Mouse (Mus musculus) skeletal muscle tissue, postnatal 0 days (tissue): ENCODE measurements around the gene Ccdc74a. TPM values are rescaled to one million over a fixed set of nuclear protein-coding genes. Genes with fewer than 3 reads are reported as not detected.

Experiments used
- polyA plus RNA-seq: library from polyadenylated mRNA; unstranded; fragments of >200 nt; fragmentation: Nextera tagmentation; extraction: Ambion mirVana; gene quantifications from 2 replicates; pipeline ENCODE4 v1.2.1, GENCODE M21; 2015

The Ccdc74a gene
- 2.9 TPM in 2 replicates for polyA plus RNA-seq

GRCm38 (mm10) chr16:17646310-17647114, at the start of gene Ccdc74a:
Gene Ccdc74a, plus strand, starts transcription at chr16:17646470.

DNA sequence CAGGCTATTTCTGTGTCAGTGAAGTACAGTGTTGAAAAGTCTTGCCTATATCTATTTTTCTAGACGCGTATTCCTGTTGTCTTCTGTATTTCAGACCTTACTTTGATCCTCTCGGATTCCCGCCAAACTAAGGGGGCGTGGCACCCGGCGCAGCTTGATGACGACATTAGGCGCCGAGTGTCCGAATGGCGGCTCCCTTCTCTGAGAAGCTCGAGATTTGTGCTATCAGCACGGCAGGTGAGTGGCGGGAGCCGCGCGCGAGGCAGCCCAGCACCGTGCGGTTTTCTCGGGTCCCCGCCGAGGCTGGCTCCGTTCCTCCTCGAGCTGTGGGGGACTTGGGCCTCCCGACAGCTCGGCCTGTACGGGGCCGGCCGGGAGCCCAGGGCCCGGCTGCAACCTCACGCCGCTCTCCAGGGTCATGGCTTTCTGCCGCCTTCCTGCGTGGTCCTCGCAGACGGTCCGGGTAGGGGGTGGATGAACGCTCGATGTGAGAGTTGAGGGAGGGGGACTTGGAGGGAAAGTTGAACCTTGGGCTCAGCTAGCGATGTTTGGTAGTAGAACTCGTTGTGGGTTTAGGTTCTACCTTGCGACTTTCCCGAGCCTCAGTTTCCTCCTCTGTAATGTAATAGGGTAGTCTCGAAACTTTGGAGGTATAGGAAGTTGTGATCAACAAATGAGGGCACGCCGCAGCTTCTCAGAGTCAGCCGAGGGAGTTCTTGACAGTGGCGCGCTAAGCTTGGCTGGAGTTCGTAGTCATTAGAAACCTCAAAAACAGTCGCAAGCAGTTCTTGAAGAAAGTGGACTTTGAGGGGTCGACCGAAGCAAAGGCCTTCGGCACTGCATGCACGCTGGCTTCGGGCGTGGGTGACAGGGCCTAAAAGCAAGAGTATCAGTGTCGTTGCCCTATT, 26.8 kb upstream of the Ccdc74a start, which contains the start of gene Smpd4:
Smpd4 (plus strand) TSS at position 157 of the 908 bp plus-strand sequence.

Other genes with a start within 250 kb of the Ccdc74a start
- 6.6 and 8.0 TPM in 2 replicates for gene Snap29, start 240.5 kb upstream of the Ccdc74a start, polyA plus RNA-seq
- 7.5 and 9.4 TPM in 2 replicates for gene Pi4ka, start 240.2 kb upstream of the Ccdc74a start, polyA plus RNA-seq
- gene Crkl, start 194.5 kb upstream of the Ccdc74a start, polyA plus RNA-seq: 36.6 and 38.3 TPM in 2 replicates
- gene Aifm3, start 156.9 kb upstream of the Ccdc74a start, polyA plus RNA-seq: 0.96 and 1.1 TPM in 2 replicates
- 25.8 and 31.1 TPM in 2 replicates for gene Lztr1, start 137.8 kb upstream of the Ccdc74a start, polyA plus RNA-seq
- 30.1 and 31.9 TPM in 2 replicates for gene Thap7, start 115.3 kb upstream of the Ccdc74a start, polyA plus RNA-seq
- gene Lrrc74b, start 85.2 kb upstream of the Ccdc74a start, polyA plus RNA-seq: 2.1 and 2.7 TPM in 2 replicates
- gene P2rx6, start 84.6 kb upstream of the Ccdc74a start, polyA plus RNA-seq: 5.7 and 6.2 TPM in 2 replicates
- gene Slc7a4, start 63.3 kb upstream of the Ccdc74a start, polyA plus RNA-seq: 3.6 and 3.7 TPM in 2 replicates
- 6.6 and 7.0 TPM in 2 replicates for gene Smpd4, start 27.1 kb upstream of the Ccdc74a start, polyA plus RNA-seq
- gene Med15, start 86.4 kb downstream of the Ccdc74a start, polyA plus RNA-seq: 20.2 and 21.1 TPM in 2 replicates
- 40.6 and 43.2 TPM in 2 replicates for gene Klhl22, start 113.1 kb downstream of the Ccdc74a start, polyA plus RNA-seq
- 8.1 and 13.0 TPM in 2 replicates for gene Scarf2, start 150.8 kb downstream of the Ccdc74a start, polyA plus RNA-seq
- gene B830017H08Rik, start 186.7 kb downstream of the Ccdc74a start, polyA plus RNA-seq: not detected in 2 replicates
- 0.38 and 0.86 TPM in 2 replicates for gene Car15, start 191.9 kb downstream of the Ccdc74a start, polyA plus RNA-seq
- 0.12 TPM in 1 of 2 replicates, not detected in the other for gene Gm20518, start 245.2 kb downstream of the Ccdc74a start, polyA plus RNA-seq
- 0.06 TPM in 1 of 2 replicates, not detected in the other for gene Tssk1, start 247.8 kb downstream of the Ccdc74a start, polyA plus RNA-seq